Mouse (Mus musculus): ENCODE measurements at regions not wholly inside any gene's neighbourhood (a gene's known extent, or its start where the extent isn't known, plus 50 kb on each side); places are given as distances from the start of the nearest gene placed in this dataset.

DNA sequence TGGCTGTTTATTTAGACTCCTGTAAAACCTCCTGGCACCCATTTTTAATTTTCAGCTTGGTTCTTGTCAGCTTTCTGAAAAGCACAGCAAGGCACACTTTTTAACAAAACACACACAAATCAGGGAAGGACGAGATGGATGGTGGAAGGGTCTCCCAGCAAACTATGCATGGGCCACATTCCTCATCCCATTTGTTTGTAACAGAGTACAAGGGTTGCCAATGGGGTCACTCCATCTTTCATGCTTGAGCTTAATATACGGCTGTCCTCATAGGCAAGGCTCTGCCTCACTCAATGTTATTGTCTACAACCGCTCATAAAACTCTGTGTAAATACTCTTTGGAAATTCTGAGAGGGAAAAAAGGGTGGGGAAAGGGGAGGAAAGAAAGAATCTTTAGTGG, 347.9 kb upstream of the Slc24a2 start:
- TF ChIP-seq POLR2A (IDR thresholded peaks at IDR 0.05; ENCODE audit: borderline replicate concordance, insufficient read depth, low read length) (no peak), CTCF (IDR thresholded peaks at IDR 0.05; ENCODE audit: borderline replicate concordance, insufficient read depth, low read depth, low read length) (no peak)
